Mouse (Mus musculus): ENCODE data around the gene Apoc1.

DNA sequence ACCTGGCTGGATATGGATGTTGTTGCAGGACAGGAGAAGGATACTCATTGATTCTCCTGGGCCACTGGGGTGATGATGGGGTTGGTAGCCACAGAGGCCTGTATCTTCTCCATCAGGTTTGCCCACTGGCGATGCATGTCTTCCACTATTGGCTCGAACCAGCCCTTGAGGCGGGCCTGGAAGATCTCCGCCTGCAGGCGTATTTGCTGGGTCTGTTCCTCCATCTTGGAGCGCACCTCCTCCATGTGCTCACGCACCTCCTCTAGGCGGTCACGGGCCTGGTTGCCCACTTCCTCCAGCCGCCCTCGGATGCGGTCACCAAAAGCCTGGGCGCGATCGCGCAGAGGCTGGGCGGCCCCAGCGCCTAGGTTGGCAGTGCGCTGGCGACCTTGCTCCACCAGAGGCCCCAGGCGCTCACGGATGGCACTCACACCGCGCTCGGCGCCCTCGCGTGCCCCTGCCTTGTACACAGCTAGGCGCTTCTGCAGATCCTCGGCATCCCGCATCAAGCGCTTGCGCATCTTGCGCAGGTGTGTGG, 3.9 kb upstream of the Apoc1 start:
- TF ChIP-seq POLR2A (IDR thresholded peaks at IDR 0.05; ENCODE audit: extremely low read depth, insufficient read depth, low read length) (no peak), CTCF (IDR thresholded peaks at IDR 0.05; ENCODE audit: extremely low read depth, insufficient read depth, low read length) (no peak)
